Mouse (Mus musculus) kidney, postnatal 25 days (tissue): Measurements from ENCODE around the gene Atox1.

Experiments
- DNase-seq, 2 experiments: peaks; one replicate each; pipeline ENCODE4 v3.0.0; 2021; ENCODE audit warnings: mixed read lengths in 2 of 2

The Atox1 gene

DNA sequence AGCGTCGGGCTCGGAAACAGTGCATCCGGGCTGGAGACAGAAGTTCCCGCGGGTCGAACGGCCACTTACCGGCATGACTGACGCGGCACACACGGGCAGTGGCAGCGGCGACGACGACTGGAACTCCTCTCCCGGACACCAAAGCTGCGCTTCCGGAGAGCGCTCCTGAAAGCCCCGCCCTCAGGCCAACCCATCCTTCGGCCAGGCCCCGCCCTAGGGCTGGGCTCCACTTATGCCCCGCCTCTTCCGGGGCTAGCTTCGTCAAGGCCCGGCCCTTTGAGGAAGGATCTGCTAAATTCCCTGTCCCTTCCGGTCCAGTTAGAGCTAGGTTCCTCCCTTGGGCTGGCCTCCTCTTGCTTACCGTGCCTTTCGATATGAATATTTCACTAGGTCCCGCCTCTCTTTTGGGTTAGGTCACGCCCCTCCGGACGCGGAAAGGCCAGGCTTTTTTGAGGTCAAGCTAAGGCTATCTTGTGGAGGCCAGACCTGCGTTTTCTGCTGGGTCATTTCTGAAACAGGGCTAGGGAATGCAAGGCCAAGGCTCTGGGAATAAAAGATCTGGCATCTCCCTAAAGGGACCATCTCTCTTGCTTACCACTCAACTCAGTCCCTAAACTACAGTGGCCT, at the start of gene Atox1:
Gene Atox1, minus strand, starts transcription at position 221 of the 627 bp plus-strand sequence.
- DNase-seq: peak; percentile 94 to 98

DNA sequence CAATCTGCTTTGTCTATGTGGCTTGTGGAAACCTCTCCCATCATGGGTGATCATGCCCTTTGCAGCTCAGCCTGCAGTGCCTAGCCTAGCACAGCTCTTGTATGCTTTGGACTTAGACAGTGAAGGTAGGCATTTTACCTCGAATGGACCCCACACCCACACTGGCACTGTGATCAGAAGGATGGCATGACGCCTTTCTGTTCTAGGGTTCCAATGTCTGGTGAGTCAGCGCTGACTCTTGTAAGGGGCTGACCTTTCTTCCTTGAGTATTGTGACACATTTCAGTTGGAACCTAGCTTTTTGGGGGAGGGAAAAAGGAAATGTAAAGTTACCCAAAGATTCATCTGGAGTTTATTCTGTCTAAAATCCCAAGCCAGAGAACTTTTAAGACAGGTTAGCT, 44.4 kb upstream of the Atox1 start:
- no peak for DNase-seq

DNA sequence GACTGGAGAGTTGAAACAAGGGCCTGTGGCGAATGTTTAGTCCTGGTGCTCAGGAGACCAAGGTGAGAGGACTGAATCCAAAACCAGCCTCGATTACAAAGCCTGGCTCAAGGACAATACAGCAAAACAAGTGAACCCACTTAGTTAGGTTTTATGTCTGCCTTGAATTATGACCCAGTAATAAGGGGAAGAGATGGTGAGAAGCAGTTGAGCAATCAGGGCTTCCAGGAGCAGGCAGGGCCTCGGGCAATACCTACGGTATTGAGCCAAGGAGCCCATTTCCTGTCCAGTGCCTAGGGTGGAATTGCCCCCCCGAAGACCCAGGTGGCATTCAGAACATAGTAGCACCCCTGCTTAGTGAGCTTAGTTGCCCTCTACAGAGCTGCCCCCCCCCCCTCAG, 41.8 kb upstream of the Atox1 start:
- DNase-seq: no peak

DNA sequence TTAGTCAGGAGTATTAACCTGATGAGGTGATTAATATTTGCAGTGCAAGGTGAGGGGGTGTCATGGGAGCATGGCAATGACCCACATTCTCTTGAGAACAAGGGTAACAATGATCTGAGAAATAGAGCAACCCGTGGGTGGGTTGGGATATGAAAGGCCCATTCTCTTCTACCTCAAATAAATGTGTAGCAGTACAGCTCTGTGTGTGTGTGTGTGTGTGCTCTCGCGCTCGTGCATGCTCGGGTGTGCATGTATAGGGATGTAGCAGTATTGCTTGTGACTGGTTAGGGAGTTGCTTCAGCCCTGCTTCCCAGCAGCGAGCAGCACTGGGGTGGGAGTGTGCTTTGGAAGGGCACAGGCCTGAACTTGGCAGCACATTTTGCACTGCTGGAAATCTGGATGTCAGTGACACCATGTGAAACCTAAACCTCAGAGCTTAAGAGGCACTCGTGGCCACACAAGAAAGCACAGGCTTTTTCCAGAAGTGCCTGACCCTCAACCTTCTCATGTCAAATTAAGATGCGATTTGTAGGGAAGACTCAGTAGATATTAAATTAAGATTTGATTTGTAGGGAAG, 41.0 kb upstream of the Atox1 start:
- no peak for DNase-seq

DNA sequence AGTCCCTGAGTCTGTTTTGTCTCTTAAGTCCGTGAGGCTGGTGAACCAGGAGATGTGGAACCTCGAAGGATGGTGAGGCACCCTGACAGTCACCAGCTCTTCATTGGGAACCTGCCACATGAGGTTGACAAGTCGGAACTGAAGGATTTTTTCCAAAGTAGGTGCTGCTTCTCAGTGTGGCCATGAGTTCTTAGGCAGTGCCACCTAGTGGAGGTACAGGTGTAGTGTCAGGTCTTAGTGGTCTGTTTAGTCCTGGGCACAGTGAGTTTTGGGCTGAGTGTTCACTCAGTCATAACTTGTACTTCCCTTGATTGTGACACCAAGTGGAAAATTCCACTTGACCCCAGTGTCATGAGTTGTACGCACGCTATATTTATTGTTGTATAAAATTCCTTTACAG, 36.8 kb upstream of the Atox1 start:
- DNase-seq: peak; percentile 56 to 63

DNA sequence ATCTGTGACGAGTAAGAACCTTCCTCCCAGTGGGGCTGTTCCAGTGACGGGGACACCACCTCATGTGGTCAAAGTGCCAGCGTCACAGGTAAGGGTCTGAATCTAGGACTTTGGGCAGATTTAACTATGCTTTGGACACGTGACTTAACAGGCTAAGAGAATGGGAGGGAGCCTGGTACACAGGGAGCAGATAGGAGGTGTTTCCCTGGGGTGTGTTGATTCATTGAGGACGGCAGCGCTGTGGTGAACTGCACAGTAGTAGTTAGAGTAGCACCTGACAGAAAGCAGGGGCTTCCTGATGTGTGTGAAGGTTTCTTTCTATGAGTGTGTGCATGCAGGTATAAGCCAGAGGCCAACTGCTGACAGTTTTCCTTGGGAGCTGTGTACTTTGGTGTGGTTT, 35.1 kb upstream of the Atox1 start:
- DNase-seq: no peak

DNA sequence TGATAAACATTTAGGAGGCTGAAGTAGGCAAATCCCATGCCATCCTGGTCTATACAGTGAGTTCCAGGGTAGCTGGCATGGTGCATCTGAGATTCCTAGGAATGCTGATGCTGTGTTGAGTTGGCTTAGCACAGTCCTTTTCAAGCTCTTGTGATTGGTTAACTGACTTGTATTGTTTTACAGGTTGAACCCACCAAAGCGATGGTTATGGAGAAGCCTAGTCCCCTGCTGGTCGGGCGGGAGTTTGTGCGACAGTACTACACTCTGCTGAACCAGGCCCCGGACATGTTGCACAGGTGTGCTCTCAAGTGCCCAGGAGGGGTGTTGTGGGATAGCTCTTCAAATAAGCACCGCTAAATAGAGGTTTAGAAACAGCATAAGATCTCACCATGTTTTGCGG, 24.4 kb upstream of the Atox1 start:
- DNase-seq: no peak

DNA sequence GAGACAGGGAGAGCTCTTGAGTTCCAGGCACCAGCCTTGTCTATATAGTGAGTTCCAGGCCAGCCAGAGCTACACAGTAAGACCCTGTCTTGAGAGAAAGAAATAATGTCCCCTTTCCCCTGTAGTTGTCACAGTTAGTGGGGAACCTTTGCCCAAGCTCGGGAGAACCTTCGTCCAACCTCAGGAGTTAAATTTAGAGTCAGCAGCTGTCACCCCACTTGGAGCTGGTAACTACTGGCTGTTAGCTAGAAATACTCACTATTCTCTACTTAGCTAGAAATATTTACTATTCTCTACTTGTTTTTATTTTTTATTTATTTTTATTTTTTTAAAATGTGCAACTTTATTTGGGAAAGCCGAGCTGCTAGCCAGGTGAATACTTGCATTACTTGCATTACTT, 12.2 kb upstream of the Atox1 start:
- DNase-seq: no peak

DNA sequence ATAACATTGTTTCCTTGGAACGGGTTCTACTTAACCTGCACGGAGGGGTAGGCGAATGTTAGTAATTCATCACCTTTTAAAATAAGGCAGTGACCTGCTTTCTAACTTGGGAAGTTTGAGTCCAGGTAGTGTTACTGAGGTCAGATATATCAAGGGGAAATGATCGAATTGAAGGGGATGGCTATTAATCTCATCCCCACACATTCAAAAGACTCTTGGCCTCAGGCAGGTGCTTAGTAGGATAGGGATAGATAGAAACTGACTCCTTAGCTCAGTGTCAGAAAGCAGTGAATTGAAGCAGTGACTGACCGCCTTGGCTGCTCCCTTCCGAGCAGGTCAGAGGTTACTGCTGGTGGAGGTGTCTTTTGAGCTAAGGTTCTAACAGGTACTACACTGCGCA, 10.4 kb upstream of the Atox1 start:
- DNase-seq: no peak

DNA sequence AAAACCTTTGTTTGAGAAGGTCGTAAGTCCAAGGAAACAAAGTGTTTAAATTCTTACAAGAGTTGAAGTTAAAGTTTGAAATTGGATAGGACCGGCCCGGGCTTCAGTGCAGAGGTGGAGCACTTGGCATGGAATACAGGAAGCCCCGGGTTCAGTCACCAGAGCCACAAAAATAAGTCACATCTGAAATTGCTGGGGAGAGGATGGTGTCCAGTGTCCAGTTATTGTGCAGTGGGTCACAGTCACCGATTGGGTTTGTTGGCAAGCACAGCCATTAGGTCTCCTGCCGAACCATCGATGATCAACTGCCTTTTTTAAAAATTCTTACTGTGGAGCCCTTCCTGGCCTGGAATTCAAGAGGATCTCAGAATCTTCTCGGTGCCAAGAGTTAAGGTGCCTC, 9.7 kb upstream of the Atox1 start:
- DNase-seq: peak in 1 of 2 experiments; percentile 39

DNA sequence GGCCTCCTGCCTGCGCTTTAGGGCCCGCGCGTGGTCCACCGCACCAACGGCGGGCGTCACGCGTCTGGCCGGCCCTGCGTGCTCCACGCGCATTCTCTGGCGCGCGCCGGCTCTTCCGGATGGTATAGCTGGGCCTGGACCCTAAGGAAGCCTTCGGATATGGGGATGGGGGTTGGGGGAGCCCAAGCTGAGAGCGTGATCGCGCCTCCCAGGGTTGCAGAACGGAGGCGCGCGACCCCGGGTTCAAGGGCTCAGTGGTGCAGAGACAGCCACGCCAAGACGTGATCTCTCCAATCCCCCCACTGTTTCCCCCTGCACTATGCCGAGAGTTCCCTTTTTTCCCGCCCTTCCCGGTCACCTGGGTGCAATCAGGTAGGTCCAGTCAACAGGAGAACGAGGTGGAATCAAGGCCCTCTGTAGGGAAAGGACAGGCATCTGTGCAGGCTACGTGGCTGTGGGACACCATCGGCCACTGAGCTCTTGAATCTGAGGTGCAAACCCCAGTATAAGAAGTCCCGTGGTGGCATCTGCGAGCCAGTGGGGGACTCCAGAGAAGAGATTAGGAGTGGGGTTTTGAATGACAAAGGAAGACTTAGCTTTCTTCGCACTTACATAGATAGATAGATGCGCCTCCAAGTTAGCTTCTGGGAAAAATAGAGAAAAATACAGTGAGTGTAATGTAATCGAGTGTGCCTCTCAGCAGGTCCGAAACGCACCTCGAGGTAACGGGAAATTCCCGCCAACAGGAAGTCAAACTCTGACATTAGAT, 9.1 kb upstream of the Atox1 start:
- peak; percentile 23 to 54 for DNase-seq

DNA sequence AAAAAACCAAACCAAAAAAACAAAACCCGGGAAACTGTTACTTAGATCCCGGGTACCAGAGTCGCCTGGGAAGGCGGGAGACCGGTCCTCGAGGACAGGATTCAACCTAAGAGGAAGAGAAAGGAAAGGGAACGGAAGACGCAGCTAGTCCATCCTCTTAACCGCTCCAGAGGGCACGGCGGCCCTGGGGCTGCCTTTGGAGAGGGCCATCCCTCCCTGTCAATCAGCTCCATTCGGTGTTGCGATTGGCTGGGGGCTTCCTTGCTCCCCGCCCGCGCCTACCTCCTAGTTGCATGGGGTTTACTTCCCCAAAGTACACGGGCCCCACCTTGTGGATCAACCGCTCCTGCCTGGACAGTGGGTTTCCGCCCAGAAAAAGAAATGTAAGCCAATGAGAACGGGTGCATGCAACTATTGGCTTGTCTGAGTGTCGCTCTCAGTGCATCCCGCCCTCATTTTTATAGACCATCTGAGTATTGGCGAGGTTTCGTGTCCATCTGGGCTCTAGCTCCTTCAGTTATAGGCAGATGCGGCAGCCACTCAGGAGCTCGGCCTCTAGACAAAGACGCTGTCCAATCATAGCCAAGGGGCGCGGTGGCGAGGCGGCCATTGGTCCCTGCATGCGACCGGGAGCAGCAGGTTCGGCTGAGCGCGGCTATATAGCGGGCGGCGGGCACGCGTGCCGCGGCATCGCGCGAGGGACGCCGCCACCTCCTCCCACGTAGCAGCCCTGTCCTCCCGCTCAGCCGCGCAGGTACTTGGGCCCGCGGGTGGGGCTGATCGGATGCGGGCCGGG, 8.2 kb upstream of the Atox1 start, which contains the start of gene G3bp1:
Gene G3bp1, plus strand, starts transcription at position 638 of the 796 bp plus-strand sequence.
- peak; percentile 100 for DNase-seq

DNA sequence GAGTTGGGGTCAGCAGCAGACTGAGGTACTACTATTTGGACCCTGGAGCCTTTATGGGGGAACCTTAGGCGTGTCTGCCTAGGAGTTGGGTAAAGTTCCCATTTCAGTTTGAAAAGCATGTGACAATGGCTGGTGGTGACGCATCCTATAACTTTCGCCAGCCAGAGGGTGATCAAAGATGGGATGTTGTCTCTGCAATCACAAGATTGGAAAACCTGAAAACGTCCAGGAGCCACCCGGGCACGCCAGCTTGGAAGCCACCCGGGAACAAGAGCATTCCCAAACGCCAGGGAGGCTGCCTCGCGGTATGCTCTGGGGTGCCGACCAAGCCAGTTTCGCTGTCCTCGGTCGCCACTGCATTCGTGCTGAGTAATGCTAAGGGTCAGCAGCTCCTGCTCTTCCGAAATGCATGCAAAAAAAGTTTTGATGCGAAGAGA, 7.6 kb upstream of the Atox1 start:
- peak in 1 of 2 experiments; percentile 50 for DNase-seq

DNA sequence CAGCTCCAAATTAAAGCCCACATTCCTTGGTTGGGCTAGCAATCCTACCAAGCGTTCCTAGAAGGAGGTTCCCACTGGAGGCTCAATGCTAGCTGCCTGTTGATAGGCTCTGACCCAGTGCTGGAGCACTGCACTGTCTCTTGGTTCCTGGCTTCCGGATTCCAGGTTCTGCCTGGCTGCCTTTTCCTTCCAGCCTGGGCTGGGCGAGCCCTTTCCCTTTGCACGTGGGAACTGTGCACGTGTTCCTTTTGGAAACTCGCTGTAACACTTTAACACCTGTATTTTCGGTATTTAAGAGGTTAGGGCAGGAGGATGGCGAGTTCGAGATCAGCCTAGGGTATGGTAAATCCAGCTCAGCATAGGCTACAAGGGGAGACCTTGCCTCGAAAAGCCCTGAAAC, 7.0 kb upstream of the Atox1 start:
- peak; percentile 86 to 94 for DNase-seq

DNA sequence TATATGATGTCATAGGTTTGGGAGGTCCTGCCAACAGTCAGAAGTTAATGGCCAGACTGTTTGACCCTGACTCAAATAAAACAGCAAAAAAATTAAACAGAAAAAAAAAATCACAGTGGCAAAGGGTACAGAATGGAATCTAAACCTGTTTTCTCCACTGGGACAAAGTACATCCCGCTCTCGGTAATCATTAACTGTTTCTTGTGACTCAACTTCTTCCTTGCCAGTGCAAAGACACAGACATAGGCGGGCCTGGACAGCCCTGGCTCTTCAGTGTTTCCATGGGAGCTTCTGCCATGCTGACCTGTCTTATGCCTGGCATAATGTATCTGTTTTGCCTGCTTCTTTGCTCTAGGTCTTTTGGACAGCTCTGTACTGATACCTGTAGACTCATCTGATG, 4.1 kb upstream of the Atox1 start:
- DNase-seq: peak; percentile 60 to 82

DNA sequence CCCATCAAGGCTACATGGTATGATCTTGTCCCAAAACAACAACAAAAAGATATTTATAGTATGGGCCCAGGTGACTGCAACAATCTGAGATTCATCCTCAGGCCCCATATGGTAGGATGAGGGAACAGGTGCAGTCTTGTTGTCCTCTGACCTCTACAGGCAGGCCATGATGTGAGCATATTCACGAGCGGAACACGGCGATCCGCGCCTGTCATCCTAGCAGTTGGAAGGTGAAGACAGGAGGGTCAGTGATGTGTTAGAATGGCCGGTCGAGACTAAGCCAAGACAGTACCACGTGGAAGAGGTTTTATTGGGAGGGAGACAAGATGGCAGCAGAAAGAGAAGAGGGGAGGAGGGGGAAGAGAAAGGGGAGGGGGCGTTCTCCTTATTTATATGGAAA, 3.7 kb upstream of the Atox1 start:
- peak in 1 of 2 experiments; percentile 22 for DNase-seq

DNA sequence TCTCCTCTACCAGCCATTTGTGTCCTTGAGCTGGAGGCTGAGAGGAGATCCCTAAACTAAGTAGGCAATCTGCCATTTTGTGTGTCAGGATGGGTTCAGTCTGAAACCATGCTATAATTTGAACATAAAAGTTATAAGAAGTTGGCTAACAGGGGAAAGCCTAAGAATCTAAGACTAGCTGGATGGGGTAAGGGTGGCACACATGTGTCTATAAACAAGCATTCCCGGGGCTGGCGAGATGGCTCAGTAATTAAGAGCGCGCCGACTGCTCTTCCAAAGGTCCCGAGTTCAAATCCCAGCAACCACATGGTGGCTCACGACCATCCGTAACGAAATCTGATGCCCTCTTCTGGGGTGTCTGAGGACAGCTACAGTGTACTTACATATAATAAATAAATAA, 1.1 kb upstream of the Atox1 start:
- no peak for DNase-seq

DNA sequence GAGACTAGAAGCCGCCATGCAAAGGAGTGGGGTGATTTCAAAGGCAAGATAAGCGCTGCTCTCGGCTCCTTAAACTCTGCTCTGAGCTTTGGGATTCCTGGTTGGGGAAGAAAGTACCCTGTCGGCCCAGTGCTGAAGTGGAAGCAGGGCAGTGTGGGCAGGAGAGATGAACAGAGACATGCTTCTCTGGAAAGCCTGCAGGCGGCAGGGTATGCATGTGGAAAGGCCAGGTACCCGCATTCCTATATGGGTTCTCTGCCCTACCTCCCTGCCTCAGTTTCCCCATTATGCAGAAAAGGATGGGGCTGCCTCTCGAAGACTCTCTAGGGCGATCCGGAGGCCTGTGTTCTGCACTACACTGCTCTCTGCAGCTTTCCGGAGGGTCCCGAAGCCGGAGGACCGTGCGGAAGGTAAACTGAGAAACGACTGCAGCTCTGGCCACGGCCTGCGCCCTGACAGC, 450 bp downstream of the Atox1 start:
- DNase-seq: peak; percentile 32 to 67

DNA sequence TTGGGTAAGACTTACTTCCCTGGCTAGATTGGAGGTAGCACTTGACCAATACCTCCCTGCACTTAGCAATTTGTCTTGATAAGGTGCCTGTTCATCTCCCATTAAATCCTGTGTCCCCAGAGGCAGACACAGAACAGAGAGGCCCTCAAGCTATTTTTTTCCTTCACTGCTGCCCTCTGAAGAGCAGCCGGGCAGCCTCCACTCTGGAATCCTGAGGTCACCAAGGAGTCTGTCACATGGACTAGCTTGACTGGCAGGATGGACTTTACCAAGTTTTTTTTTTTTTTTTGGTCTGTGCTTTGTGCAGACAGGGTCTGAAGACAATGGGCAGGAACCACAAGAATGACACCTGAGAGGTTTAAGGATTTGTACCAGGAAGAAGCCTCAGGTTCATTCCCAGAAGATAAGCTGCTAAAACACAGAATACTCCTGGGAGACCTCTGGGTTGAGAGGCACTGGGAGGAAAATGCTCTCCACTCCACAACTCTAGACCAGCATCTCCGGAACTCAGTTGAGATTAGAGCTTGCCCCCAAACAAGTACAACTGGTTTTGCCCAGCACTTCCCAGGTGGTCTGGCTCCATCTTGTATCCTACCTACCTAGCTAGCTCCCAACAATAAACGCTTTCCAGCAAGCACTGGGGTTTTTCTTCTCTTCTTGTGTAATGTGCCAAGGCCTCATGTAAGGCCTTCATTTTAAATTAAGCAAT, 1.0 kb downstream of the Atox1 start:
- peak in 1 of 2 experiments; percentile 63 for DNase-seq

DNA sequence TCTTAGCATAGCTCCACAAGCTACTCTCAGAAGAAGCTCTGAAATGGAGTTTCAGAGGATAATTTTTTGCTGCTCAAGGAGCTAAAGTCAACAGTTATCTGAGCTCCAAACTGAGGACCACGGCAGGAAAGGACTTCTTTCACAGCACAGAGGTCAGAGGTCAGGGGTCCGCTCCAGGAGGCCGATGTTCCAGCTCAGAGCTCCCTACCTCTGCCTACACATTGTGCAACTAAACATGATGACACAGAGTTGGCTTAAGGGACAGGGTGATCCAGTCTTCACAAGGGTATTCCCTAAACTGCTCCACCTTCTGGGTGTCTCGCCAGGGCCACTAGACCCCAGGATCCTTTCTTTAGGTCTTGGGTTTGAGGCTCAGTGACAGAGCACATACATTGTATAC, 2.5 kb downstream of the Atox1 start:
- peak; percentile 32 to 65 for DNase-seq

DNA sequence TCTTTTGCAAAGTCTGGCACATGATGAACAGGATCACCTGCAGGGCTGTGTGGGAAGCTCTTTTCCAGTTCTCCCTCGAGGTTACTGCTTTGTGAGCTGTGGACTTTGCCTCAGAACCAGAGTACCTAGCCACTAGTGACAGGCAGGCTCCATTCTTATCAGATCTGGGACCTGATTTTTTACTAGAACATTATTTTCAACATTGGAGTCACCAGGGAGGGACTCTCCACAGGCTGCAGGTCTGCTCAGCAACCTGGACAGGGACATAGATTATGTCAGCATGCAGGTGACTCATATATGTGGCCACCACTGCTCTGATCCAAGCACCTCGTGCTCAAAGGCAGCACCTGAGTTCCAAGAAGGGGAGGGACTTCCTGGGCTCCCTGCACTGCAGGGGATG, 5.9 kb downstream of the Atox1 start:
- DNase-seq: peak in 1 of 2 experiments; percentile 40

DNA sequence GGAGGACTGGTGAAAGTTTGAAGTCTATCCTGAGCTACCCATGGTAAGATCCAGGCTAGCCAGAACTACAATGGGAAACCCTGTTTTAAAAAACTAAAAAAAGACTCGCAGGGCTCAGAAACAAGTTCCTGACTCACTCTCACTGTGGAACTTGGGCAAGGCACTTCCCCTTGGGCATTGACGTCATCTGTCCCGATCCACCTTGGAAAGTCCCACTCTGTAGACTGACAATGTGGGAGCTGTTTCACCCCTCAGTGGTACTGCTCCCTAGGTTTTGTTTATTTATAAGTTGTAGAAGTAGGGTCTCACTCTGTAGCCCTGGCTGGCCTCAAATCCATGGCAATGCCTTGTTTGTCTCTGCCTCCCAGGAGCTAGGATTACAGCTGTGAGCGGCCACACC, 7.4 kb downstream of the Atox1 start:
- peak; percentile 40 to 71 for DNase-seq
